Mouse (Mus musculus): Measurements from ENCODE around the gene Carmil3. TPM values are rescaled to one million over a fixed set of nuclear protein-coding genes. Genes with fewer than 3 reads are reported as not detected.

Carmil3 gene
- polyA plus RNA-seq, 1 experiment from 2014 or later = 5.2 TPM

DNA sequence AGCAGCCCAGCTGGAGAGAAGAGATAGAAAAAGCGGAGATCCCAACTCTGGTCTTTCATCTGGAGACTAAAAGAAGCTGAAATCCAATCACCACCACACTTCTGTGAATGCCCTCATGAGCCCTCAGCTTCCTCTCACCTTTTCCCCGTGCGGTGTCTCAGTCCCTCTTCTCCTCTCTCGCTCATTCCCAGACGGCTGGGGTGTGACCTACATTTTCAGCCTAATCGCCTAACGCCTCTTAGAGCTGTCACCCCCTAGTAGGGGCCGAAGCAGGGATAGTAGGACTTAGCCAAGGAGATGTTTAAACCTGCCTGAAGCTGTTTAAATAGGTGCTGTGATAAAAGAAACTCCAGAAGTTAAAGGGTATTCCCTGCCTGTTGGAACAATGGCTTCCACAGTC lies 34.3 kb downstream of the Carmil3 start, which contains the start of gene Nrl:
Nrl (minus strand) TSS at position 197 of the 400 bp plus-strand sequence.
- 44% methylated on average over 8 of the region's 8 CpGs for WGBS
- Histone ChIP-seq H3K36me3 (no peaks in the 10 kb centered on the region), H3K4me3 (no peak within 1 kb of the TSS), H3K27me3 (ENCODE audit: low read depth, poor library complexity, severe bottlenecking) (peaks cover 48% of the 10 kb centered on the region), H3K4me1 (peaks cover 13% of the 10 kb centered on the region), H3K9me3 (replicated peaks) (no peaks in the 10 kb centered on the region), H3K27ac (replicated peaks) (no peak within 1 kb of the TSS)
- no peak for DNase-seq (ENCODE audit: low spot score)

DNA sequence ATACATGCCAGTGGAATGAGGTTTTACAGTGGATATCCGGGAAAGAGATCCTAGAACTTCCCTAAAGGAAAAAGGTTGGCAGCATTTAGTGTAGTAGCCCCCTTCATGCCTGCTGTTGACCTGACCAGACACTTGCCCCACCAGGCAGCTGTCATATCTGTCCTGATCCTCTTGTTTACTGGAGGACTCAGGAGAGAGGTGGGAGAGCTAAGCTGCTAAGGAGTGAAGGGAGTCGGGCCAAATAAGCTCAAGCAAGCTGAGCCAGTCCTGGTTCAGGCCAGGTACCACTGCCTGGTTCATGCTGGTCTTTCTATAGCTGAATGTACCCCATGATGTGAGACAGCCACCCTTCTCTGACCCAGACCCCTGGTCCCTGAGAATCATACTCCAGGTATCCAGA lies 36.2 kb downstream of the Carmil3 start:
- no peaks in the 10 kb centered on the region for H3K36me3 ChIP-seq
- H3K27me3 ChIP-seq (ENCODE audit: low read depth, poor library complexity, severe bottlenecking) = peaks cover 36% of the 10 kb centered on the region
- WGBS = 88% methylated on average over 2 of the region's 2 CpGs

DNA sequence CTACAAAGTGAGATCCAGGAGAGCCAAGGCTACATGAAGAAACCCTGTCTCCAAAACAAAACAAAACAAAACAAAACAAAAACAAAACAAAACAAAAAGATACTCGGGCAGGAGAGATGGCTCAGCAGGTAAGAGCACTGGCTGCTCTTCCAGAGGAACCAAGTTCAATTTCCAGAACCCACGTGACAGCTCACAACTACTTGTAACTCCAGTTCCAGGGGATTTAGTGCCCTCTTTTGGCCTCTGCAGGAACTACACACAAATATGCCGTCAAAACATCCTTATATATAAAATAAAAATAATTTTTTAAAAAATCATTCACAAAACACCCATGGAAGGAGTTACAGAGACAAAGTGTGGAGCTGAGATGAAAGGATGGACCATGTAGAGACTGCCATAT lies 37.5 kb downstream of the Carmil3 start:
- WGBS = 21% methylated on average over 3 of the region's 3 CpGs
- Histone ChIP-seq H3K27me3 (ENCODE audit: low read depth, poor library complexity, severe bottlenecking) (peaks cover 24% of the 10 kb centered on the region), H3K27ac (replicated peaks) (no peak overlapping the region), H3K4me1 (no peaks in the 10 kb centered on the region), H3K36me3 (no peaks in the 10 kb centered on the region), H3K4me3 (no peak overlapping the region), H3K9me3 (replicated peaks) (no peaks in the 10 kb centered on the region)
- no peak for DNase-seq (ENCODE audit: low spot score)

More for the DNA sequence above, 36.2 kb downstream of the Carmil3 start:
- no peak for DNase-seq (ENCODE audit: low spot score)
- H3K9me3 ChIP-seq (replicated peaks) = no peaks in the 10 kb centered on the region
- no peaks in the 10 kb centered on the region for H3K4me1 ChIP-seq
- H3K4me3 ChIP-seq = no peak overlapping the region
- no peak overlapping the region for H3K27ac ChIP-seq (replicated peaks)

DNA sequence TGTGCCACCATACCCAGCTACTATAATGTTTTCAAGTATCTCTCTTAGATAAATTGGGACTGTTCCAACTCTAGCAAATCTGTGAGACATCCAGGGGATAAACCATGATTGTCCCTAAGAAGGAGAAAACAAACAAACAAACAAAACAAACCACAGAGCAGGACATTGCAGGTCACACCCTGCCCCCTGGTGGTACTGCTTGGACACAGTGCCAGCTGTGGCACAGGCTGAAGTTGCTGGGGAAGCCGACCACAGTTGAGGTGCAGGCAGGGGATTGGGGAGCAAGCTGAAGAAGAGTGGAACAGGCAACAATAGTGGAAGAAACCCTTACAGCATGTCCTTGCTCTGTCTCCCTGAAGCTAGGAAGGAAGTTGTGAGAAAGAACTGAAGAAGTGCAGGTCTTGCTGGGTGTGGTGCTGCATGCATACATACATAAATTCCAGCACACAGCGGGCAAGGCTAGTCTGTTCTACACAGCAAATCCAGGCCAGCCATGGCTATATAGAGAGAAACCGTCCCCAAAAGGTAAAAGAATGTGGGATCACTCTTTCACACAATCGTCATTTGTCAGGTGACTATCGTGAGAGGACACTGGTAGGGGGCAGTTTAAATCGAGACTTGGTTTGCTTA lies 45.8 kb downstream of the Carmil3 start:
- H3K4me1 ChIP-seq = peaks cover 18% of the 10 kb centered on the region
- peak; percentile 30 for DNase-seq (ENCODE audit: low spot score)
- WGBS = 58% methylated on average over 6 of the region's 6 CpGs
- H3K4me3 ChIP-seq = no peak overlapping the region
- no peaks in the 10 kb centered on the region for H3K9me3 ChIP-seq (replicated peaks)
- no peak overlapping the region for H3K27ac ChIP-seq (replicated peaks)
- H3K36me3 ChIP-seq = no peaks in the 10 kb centered on the region
- H3K27me3 ChIP-seq (ENCODE audit: low read depth, poor library complexity, severe bottlenecking) = peaks cover 9% of the 10 kb centered on the region; the same call in 1 of the 2 replicates

DNA sequence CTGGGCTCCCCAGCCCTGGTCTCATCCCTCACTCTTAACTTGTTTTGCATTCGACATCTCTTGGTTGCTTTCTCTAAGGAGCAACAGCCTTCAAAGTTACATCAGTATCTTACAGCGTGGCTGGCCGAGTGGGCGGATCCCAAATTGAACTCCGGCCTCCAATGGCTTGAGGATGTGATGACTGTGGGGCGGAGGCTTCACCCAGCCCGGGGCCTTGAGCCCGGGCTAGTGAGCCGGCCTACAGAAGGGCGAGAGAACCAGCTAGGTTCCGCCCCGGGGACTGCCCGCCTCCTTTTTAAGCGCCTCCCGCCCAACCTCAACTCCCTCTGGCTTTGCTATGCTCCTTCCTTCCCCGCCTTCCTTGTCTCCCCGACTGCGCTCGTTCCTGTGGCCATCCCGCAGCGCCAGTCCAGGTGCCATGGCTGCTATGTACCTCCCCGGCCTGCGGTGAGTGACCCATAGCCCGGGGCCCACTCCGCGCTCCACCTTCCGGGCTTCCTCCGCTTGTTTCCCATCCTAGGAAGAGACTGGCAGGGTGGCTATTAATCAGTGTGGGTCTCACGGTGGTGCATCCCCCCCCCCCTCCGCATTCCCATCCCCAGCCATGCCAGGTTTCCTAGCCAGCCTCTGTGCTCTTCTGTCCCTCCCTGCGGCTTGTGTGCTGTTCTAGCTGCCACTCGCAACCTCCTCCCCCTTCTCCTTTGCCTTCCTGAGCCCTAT lies 49.8 kb downstream of the Carmil3 start, which contains the start of gene Pck2:
Pck2 (plus strand) TSS at position 200 of the 720 bp plus-strand sequence.
- peak within 1 kb of the TSS; percentile 86 for H3K27ac ChIP-seq (replicated peaks)
- H3K36me3 ChIP-seq = peaks cover 18% of the 10 kb centered on the region
- H3K4me1 ChIP-seq = peaks cover 22% of the 10 kb centered on the region
- under 1% methylated on average over 32 of the region's 32 CpGs for WGBS
- peak within 1 kb of the TSS; percentile 73 for H3K4me3 ChIP-seq
- H3K9me3 ChIP-seq (replicated peaks) = no peaks in the 10 kb centered on the region
- H3K27me3 ChIP-seq (ENCODE audit: low read depth, poor library complexity, severe bottlenecking) = peaks cover 9% of the 10 kb centered on the region; the same call in 1 of the 2 replicates
- DNase-seq (ENCODE audit: low spot score) = peak; percentile 81

DNA sequence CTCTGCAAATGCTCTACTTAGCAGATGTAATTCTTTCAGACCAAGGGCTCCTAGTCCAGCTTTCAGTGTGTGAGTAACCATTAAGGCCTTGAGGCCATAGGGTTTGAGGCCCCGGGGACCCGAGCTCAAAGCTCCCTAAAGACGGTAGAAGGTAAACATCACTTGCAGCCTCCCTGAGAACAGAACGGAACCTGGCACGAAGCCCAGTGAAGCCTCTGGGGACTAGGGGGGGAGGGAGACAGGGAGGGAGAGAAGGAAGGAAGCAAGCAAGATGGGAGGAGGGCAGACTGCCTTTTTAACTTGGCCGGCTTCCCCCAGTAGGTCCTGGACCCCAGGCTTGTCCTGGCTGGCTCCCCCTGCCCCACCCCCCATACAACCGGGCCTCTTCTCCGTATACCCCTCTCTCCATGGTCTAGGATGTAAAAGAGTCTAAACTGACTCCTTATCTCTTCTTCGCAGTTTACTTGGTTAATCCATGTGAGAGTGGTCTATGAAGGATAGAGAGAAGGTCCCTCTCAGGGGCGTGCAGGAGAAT lies 50.4 kb downstream of the Carmil3 start:
- H3K9me3 ChIP-seq (replicated peaks) = no peaks in the 10 kb centered on the region
- peaks cover 9% of the 10 kb centered on the region; the same call in 1 of the 2 replicates for H3K27me3 ChIP-seq (ENCODE audit: low read depth, poor library complexity, severe bottlenecking)
- WGBS = 11% methylated on average over 10 of the region's 10 CpGs
- peak overlapping the region; percentile 86 for H3K27ac ChIP-seq (replicated peaks)
- peaks cover 22% of the 10 kb centered on the region for H3K4me1 ChIP-seq
- DNase-seq (ENCODE audit: low spot score) = no peak
- H3K36me3 ChIP-seq = peaks cover 19% of the 10 kb centered on the region
- H3K4me3 ChIP-seq = peak overlapping the region; percentile 73

DNA sequence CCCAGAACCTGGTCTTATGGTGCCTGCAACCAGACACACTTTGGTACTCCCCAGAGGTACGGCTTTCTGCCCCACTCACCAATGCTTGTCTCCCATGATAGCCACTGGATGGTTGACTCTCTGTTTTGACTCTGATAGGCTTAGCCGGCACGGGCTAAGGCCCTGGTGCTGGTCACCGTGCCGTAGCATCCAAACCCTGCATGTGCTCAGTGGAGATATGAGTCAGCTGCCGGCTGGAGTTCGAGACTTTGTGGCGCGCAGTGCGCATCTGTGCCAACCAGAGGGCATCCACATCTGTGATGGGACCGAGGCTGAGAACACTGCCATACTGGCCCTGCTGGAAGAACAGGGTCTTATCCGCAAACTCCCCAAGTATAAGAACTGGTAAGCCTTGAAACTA lies 51.8 kb downstream of the Carmil3 start:
- H3K4me1 ChIP-seq = peaks cover 22% of the 10 kb centered on the region
- no peak overlapping the region for H3K27ac ChIP-seq (replicated peaks)
- H3K4me3 ChIP-seq = no peak overlapping the region
- H3K27me3 ChIP-seq (ENCODE audit: low read depth, poor library complexity, severe bottlenecking) = peaks cover 9% of the 10 kb centered on the region; the same call in 1 of the 2 replicates
- DNase-seq (ENCODE audit: low spot score) = no peak
- H3K36me3 ChIP-seq = peaks cover 25% of the 10 kb centered on the region
- H3K9me3 ChIP-seq (replicated peaks) = no peaks in the 10 kb centered on the region
- 97% methylated on average over 12 of the region's 12 CpGs for WGBS

DNA sequence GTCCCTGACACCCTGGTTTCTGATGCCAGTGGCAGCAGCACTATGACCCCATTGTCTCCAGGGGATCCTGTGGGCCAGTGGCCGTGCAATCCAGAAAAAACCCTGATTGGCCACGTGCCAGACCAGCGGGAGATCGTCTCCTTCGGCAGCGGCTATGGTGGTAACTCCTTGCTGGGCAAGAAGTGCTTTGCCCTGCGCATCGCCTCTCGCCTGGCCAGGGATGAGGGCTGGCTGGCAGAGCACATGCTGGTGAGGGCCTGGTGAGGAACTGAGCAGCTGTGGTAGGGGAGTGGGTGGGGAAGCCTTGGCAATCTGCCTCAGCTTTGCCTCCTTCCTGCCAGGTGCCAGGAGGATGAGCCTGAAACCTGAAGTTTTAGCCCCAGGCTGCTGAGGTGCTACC lies 53.9 kb downstream of the Carmil3 start:
- DNase-seq (ENCODE audit: low spot score) = no peak
- WGBS = 93% methylated on average over 9 of the region's 9 CpGs
- peaks cover 22% of the 10 kb centered on the region for H3K4me1 ChIP-seq
- H3K4me3 ChIP-seq = no peak overlapping the region
- no peaks in the 10 kb centered on the region for H3K9me3 ChIP-seq (replicated peaks)
- 0 out of 2 replicates have a peak, but pooled peaks cover 4% of the 10 kb centered on the region for H3K27me3 ChIP-seq (ENCODE audit: low read depth, poor library complexity, severe bottlenecking)
- H3K36me3 ChIP-seq = peaks cover 44% of the 10 kb centered on the region
- H3K27ac ChIP-seq (replicated peaks) = no peak overlapping the region

DNA sequence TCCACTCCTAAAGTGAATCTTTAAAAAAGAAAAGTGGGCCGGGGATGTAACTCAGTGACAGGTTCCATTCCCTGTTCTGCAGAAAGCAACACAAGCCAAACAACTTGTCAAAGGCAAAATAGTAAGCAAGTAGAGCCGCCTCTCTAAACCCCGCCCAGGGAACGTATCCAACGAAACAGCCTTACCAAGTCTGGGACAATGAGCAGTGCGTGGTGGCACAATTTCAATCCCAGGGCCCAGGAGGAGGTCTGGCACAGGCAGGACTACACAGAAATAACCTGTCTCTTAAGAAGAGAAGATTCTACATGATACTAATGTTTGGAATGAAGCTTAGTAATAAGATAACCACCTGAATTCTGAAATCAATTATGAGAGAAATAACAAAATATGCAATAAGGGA lies 59.7 kb downstream of the Carmil3 start:
- WGBS = 93% methylated on average over 6 of the region's 6 CpGs

DNA sequence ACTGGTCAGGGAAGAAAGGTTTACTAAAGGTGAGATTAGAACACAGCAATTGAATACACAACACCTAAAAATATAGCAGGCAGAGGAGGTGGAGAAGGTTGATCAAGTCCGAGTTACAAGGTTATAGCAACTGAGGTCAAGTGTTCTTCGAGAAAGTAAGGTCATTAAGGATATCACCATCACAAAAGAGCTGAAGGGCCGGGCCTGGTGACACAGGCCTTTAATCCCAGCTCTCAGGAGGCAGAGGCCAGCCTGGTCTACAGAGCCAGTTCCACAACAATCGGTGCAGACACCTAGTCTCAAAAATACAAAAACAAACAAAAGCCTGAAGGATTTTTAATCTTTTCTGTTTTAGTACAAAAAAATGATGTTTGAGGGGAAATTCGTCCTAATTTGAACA lies 60.9 kb downstream of the Carmil3 start:
- peaks cover 21% of the 10 kb centered on the region for H3K36me3 ChIP-seq
- H3K27me3 ChIP-seq (ENCODE audit: low read depth, poor library complexity, severe bottlenecking) = no peaks in the 10 kb centered on the region
- H3K9me3 ChIP-seq (replicated peaks) = no peaks in the 10 kb centered on the region
- 75% methylated on average over 5 of the region's 5 CpGs for WGBS
- no peak for DNase-seq (ENCODE audit: low spot score)
- H3K27ac ChIP-seq (replicated peaks) = no peak overlapping the region
- H3K4me1 ChIP-seq = 0 out of 2 replicates have a peak, but pooled peaks cover 2% of the 10 kb centered on the region
- H3K4me3 ChIP-seq = no peak overlapping the region

More for the DNA sequence above, 59.7 kb downstream of the Carmil3 start:
- Histone ChIP-seq H3K36me3 (peaks cover 26% of the 10 kb centered on the region), H3K4me1 (0 out of 2 replicates have a peak, but pooled peaks cover 2% of the 10 kb centered on the region), H3K27ac (replicated peaks) (no peak overlapping the region), H3K9me3 (replicated peaks) (no peaks in the 10 kb centered on the region), H3K4me3 (no peak overlapping the region), H3K27me3 (ENCODE audit: low read depth, poor library complexity, severe bottlenecking) (no peaks in the 10 kb centered on the region)
- DNase-seq (ENCODE audit: low spot score) = no peak

DNA sequence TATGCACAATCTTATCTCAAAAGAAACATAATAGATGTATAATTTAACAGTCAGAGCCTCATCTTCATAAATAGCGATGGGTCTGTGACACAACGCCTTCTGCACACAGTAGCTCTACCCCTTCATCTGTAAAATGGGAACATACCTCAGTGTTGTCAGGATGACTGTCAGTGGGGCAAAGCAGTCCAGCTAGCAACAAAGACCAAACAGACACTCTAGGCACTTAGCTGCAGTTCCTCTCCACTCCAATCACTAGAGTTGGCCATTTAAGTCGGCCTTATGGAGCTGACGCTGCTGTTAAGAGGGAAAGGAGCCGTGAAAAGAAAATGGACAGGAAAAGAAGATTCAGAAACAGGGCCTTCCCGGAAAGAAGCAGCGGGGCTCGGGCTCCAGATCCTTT lies 61.3 kb downstream of the Carmil3 start:
- Histone ChIP-seq H3K4me1 (peaks cover 2% of the 10 kb centered on the region; the same call in 1 of the 2 replicates), H3K27ac (replicated peaks) (no peak overlapping the region), H3K36me3 (peaks cover 19% of the 10 kb centered on the region), H3K4me3 (no peak overlapping the region), H3K9me3 (replicated peaks) (no peaks in the 10 kb centered on the region), H3K27me3 (ENCODE audit: low read depth, poor library complexity, severe bottlenecking) (no peaks in the 10 kb centered on the region)
- DNase-seq (ENCODE audit: low spot score) = no peak
- WGBS = 90% methylated on average over 8 of the region's 8 CpGs

DNA sequence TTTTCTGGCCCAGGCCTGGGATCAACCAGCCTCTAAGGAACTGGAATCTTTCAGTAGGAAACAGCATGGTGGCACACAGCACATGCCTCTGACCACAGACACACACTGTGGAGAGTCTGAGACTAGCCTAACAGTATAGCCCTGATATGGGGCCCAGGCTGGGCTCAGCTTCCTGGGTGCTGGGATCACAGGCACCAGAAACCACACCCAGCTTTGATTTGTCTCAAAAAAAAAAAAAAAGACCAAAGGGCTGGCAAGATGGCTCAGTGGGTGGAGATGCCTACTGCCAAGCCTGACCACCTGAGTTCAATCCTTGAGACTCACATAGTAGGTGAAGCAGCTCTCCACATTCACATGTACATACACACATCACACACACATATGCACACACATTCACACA lies 64.2 kb downstream of the Carmil3 start:
- Histone ChIP-seq H3K4me3 (no peak overlapping the region), H3K9me3 (replicated peaks) (no peaks in the 10 kb centered on the region), H3K27ac (replicated peaks) (no peak overlapping the region), H3K36me3 (no peaks in the 10 kb centered on the region), H3K4me1 (peaks cover 9% of the 10 kb centered on the region), H3K27me3 (ENCODE audit: low read depth, poor library complexity, severe bottlenecking) (no peaks in the 10 kb centered on the region)
- DNase-seq (ENCODE audit: low spot score) = no peak

DNA sequence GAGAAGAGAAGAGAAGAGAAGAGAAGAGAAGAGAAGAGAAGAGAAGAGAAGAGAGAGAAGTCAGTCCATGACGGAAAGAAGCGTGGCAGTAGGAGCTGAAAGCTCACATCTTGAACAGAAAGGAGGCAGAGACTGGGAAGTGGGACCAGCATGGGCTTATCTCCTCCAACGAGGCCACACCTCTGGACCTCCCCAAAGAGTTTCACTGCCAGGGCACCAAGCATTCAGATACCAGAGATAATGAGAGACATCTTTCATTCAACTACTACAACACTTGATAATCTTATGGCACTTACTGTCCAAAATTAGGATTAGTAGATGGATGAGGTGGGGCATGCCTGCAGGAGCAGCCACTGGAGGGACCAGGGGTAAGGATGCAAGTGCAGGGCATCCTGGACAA lies 65.3 kb downstream of the Carmil3 start:
- Histone ChIP-seq H3K27me3 (ENCODE audit: low read depth, poor library complexity, severe bottlenecking) (no peaks in the 10 kb centered on the region), H3K36me3 (no peaks in the 10 kb centered on the region), H3K9me3 (replicated peaks) (no peaks in the 10 kb centered on the region), H3K4me1 (peaks cover 9% of the 10 kb centered on the region), H3K27ac (replicated peaks) (no peak overlapping the region), H3K4me3 (no peak overlapping the region)
- DNase-seq (ENCODE audit: low spot score) = no peak
- 79% methylated on average over 3 of the region's 3 CpGs for WGBS

Data from midbrain, embryonic 10.5 days (tissue).